Mouse (Mus musculus) T-cell, adult 2 months (primary cell): ENCODE results near the gene AW549877.

Experiments used
- DNase-seq: peaks from one replicate; pipeline ENCODE4 v3.0.0; 2022; ENCODE audit warnings: low spot score

The AW549877 gene

DNA sequence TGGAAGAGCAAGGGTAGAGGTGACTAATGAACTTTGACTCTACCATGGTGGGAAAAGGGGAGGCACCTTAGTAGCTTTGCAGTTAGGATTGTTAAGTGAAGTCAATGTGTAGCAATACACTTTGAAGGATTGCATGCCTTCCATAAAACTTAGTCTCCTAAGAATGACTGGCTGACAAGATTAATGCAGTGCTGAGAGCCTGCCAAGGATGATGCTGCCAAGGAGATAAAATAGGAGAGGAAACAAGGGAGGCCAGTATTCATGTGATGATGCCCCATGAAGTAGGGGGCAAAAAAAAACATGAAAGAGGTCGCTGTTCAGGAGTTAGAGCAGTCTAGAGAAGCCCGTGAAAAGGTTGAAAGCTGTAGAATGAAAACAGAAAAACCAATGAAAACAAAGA is 10.7 kb downstream of the AW549877 start:
- no peak for DNase-seq

- DNase-seq, result no peak
These were observed 12.8 kb downstream of the AW549877 start for GRCm38 (mm10) chr15:3982732-3983131.

GRCm38 (mm10) chr15:3979871-3980270 is 15.7 kb downstream of the AW549877 start:
- no peak for DNase-seq

GRCm38 (mm10) chr15:3979061-3979848 is 16.3 kb downstream of the AW549877 start, which contains the start of gene Fbxo4:
Gene Fbxo4 (minus strand): TSS chr15:3979573.
- DNase-seq, result peak; percentile 79

DNA sequence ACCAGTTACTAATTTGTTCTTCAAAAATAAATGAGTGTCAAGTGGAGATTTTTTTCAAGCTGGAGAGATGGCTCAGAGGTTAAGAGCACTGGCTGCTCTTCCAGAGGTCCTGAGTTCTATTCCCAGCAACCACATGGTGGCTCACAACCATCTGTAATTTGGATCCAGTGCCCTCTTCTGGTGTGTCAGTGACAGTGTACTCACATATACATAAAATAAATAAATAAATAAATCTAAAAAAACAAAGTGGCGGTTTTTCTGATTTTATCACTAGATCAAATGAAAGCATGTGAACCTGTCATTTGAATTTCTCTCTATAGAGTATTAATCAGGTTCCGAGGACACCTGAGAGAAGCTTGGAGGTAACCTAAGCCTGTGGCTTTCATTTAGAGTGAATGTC is 17.3 kb downstream of the AW549877 start:
- no peak for DNase-seq

- no peak for DNase-seq
These were observed 22.2 kb downstream of the AW549877 start for GRCm38 (mm10) chr15:3973300-3973699.

DNA sequence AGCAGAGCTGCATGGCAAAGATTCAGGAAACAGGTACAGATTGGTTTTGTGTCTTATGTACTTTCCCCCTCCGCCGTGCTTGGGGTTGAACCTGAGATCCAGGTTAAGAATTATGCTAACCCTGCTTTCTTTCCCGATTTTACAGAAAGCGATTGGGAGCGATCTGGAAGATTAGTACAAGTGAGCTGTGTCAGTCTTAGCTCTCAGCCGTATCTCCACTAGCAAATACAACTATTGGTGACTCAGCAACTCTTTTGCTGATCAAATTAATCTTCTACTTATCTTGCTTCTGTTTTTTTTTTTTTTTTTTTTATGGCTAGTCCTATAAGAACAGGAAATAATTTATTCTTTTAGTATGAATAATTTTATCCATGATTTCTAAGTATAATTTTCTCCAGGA is 25.4 kb downstream of the AW549877 start:
- DNase-seq, result no peak

- DNase-seq, result no peak
These were observed 25.8 kb downstream of the AW549877 start for GRCm38 (mm10) chr15:3969743-3970142.

- DNase-seq, result no peak
These were observed 33.3 kb downstream of the AW549877 start for GRCm38 (mm10) chr15:3962251-3962650.

DNA sequence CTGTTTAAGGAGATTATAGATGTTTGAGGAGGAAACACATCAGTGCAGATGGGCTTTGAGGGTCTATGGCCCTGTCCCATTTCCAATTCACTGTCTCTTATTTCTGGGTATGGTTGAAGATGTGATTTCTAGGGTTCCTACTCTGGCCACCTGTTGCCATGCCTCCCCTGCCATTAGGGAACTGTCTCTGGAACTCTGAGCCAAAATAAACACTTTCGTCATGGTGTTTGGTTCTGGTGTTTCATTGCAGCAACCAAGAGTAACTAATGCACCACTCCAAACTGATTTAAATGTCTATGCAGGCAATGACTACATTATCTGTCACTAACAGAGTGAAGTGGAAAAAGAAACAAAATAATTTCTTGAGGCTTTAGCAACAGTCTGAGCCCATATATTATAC is 35.5 kb downstream of the AW549877 start:
- DNase-seq, result no peak

GRCm38 (mm10) chr15:3957982-3958381 is 37.6 kb downstream of the AW549877 start:
- DNase-seq, result peak; percentile 36

DNA sequence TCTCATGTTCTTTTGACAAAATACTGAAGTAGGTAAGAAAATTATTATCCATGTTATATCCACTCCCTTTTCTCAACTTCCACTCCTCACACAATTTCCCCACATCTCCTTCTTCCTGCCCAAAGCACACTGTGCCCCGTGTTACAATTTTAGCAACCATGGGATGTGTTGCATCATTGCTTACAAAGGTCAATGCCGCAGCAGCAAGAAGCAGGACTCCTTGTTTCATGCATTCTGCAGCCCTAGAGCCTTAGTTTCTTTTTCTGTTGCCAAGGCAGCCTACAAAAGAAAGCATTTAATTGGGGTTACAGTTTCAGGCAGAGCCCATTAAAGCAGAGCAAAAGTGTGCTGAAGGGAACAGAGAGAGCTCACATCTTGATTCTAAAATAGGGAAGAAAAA is 40.6 kb downstream of the AW549877 start:
- DNase-seq, result no peak

DNA sequence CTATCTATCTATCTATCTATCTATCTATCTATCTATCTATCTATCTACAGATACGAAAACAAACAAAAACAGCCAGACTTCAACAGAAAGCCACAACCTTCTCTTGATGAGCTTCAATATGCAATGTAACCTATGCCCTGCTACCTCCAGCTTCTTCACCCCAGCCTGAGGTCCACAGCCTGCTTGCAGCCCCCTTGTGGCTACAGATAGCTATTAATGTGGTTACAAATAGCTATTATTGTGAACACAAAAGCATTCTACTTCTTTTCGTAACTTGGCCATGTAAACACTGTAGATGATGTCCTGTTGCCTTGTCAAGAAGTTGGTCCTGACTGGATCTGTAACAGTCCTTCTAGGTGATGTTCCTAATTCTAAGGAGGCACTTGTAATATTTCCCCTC is 57.4 kb downstream of the AW549877 start:
- no peak for DNase-seq

DNA sequence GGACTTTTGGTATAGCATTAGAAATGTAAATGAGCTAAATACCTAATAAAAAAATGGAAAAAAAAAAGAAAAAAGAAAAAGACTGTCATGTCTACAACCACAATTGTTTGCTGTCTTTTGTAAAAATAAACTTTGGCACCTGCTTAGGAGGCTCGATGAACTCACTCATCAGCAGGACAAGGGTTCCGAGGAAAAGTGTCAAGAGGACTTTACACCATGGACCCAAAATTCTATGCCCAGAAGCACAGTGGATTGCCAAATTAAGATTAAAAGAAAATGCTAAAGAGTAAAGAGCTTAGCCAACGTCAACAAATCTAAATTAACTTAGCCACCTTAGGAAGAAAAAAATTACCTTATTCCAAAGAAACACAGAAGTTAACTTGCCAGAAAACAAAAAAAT is 59.5 kb downstream of the AW549877 start:
- no peak for DNase-seq

GRCm38 (mm10) chr15:3933466-3933865 is 62.1 kb downstream of the AW549877 start:
- no peak for DNase-seq
